Mouse (Mus musculus): ENCODE results near the gene Rsad2. TPM values are rescaled to one million over a fixed set of nuclear protein-coding genes. Genes with fewer than 3 reads are reported as not detected.
A peak's percentile ranks its signal among the peaks of the same experiment; 100 is the strongest.

Rsad2 gene
- polyA plus RNA-seq, 1 experiment from 2014 or later = 1.7 TPM

- peaks cover 7% of the 10 kb centered on the region; the same call in 1 of the 2 replicates for H3K27me3 ChIP-seq (ENCODE audit: control insufficient read depth, insufficient read depth, low read length)
- H3K9ac ChIP-seq (ENCODE audit: low read length) = peak within 1 kb of the TSS; percentile 90
- H3K36me3 ChIP-seq (ENCODE audit: control insufficient read depth, insufficient read depth, low read length) = no peaks in the 10 kb centered on the region
- WGBS = under 1% methylated on average over 45 of the region's 45 CpGs
- H3K27ac ChIP-seq (replicated peaks in 1 of 2; ENCODE audit: control insufficient read depth in 1 of 2, insufficient read depth in 1 of 2, low read depth in 2 of 2, low read length in 2 of 2) = peak within 1 kb of the TSS in 1 of 2 experiments; percentile 44; a peak in 2 of 4 replicates
- H3K4me2 ChIP-seq (ENCODE audit: low read length) = peak within 1 kb of the TSS; percentile 98
- peak within 1 kb of the TSS; percentile 77 to 86 for H3K4me3 ChIP-seq (ENCODE audit: control insufficient read depth in 1 of 2, insufficient read depth in 1 of 2, low read depth in 1 of 2, low read length in 2 of 2)
- peaks cover 10 to 24% of the 10 kb centered on the region in 2 experiments for H3K4me1 ChIP-seq (ENCODE audit: control insufficient read depth in 2 of 2, insufficient read depth in 2 of 2, low read length in 2 of 2)
- ATAC-seq (ENCODE audit: insufficient number of reproducible peaks, insufficient read depth, low FRiP score, low read depth) = peak; percentile 67; the same call in 1 of the 2 replicates
- no peaks in the 10 kb centered on the region for H3K9me3 ChIP-seq (ENCODE audit: control insufficient read depth, low read length)
Measured at GRCm38 (mm10) chr12:26415104-26415771, 41.0 kb downstream of the Rsad2 start, which contains the start of gene Rnf144a. TSS of gene Rnf144a (minus strand) at chr12:26415254.

GRCm38 (mm10) chr12:26414451-26415103, 41.7 kb downstream of the Rsad2 start:
- Histone ChIP-seq H3K27me3 (ENCODE audit: control insufficient read depth, insufficient read depth, low read length) (peaks cover 7% of the 10 kb centered on the region; the same call in 1 of the 2 replicates), H3K9me3 (ENCODE audit: control insufficient read depth, low read length) (no peaks in the 10 kb centered on the region), H3K4me3 (ENCODE audit: control insufficient read depth in 1 of 2, insufficient read depth in 1 of 2, low read depth in 1 of 2, low read length in 2 of 2) (peak overlapping the region; percentile 77 to 86), H3K27ac (replicated peaks in 1 of 2; ENCODE audit: control insufficient read depth in 1 of 2, insufficient read depth in 1 of 2, low read depth in 2 of 2, low read length in 2 of 2) (peak overlapping the region in 1 of 2 experiments; percentile 44; a peak in 2 of 4 replicates), H3K4me2 (ENCODE audit: low read length) (peak overlapping the region; percentile 98), H3K36me3 (ENCODE audit: control insufficient read depth, insufficient read depth, low read length) (no peaks in the 10 kb centered on the region), H3K9ac (ENCODE audit: low read length) (peak overlapping the region; percentile 90), H3K4me1 (ENCODE audit: control insufficient read depth in 2 of 2, insufficient read depth in 2 of 2, low read length in 2 of 2) (peaks cover 10 to 30% of the 10 kb centered on the region in 2 experiments)
- peak; percentile 40; the same call in 1 of the 2 replicates for ATAC-seq (ENCODE audit: insufficient number of reproducible peaks, insufficient read depth, low FRiP score, low read depth)
- WGBS = under 1% methylated on average over 62 of the region's 64 CpGs

GRCm38 (mm10) chr12:26413961-26414411, 42.3 kb downstream of the Rsad2 start:
- H3K27ac ChIP-seq (replicated peaks in 1 of 2; ENCODE audit: control insufficient read depth in 1 of 2, insufficient read depth in 1 of 2, low read depth in 2 of 2, low read length in 2 of 2) = no peak overlapping the region
- peaks cover 10 to 32% of the 10 kb centered on the region in 2 experiments for H3K4me1 ChIP-seq (ENCODE audit: control insufficient read depth in 2 of 2, insufficient read depth in 2 of 2, low read length in 2 of 2)

GRCm38 (mm10) chr12:26412802-26413201, 43.5 kb downstream of the Rsad2 start:
- ATAC-seq (ENCODE audit: insufficient number of reproducible peaks, insufficient read depth, low FRiP score, low read depth) = no peak
- H3K4me1 ChIP-seq (ENCODE audit: control insufficient read depth in 2 of 2, insufficient read depth in 2 of 2, low read length in 2 of 2) = peaks cover 19 to 44% of the 10 kb centered on the region in 2 experiments
- 0 out of 4 replicates have a peak overlapping the region, but pooled peaks of 1 of the 2 experiments have one; percentile 7 for H3K27ac ChIP-seq (replicated peaks in 1 of 2; ENCODE audit: control insufficient read depth in 1 of 2, insufficient read depth in 1 of 2, low read depth in 2 of 2, low read length in 2 of 2)
- H3K4me2 ChIP-seq (ENCODE audit: low read length) = peak overlapping the region; percentile 98
- WGBS = 73% methylated on average over 6 of the region's 6 CpGs
- H3K27me3 ChIP-seq (ENCODE audit: control insufficient read depth, insufficient read depth, low read length) = peaks cover 7% of the 10 kb centered on the region; the same call in 1 of the 2 replicates
- peak overlapping the region; percentile 1; the same call in 1 of the 2 replicates for H3K9ac ChIP-seq (ENCODE audit: low read length)
- H3K4me3 ChIP-seq (ENCODE audit: control insufficient read depth in 1 of 2, insufficient read depth in 1 of 2, low read depth in 1 of 2, low read length in 2 of 2) = no peak overlapping the region
- no peaks in the 10 kb centered on the region for H3K9me3 ChIP-seq (ENCODE audit: control insufficient read depth, low read length)
- H3K36me3 ChIP-seq (ENCODE audit: control insufficient read depth, insufficient read depth, low read length) = no peaks in the 10 kb centered on the region

More at GRCm38 (mm10) chr12:26413961-26414411, 42.3 kb downstream of the Rsad2 start:
- H3K9ac ChIP-seq (ENCODE audit: low read length) = peak overlapping the region; percentile 90
- WGBS = 51% methylated on average over 8 of the region's 8 CpGs
- no peaks in the 10 kb centered on the region for H3K9me3 ChIP-seq (ENCODE audit: control insufficient read depth, low read length)
- ATAC-seq (ENCODE audit: insufficient number of reproducible peaks, insufficient read depth, low FRiP score, low read depth) = no peak
- H3K4me2 ChIP-seq (ENCODE audit: low read length) = peak overlapping the region; percentile 98
- no peaks in the 10 kb centered on the region for H3K36me3 ChIP-seq (ENCODE audit: control insufficient read depth, insufficient read depth, low read length)
- peaks cover 7% of the 10 kb centered on the region; the same call in 1 of the 2 replicates for H3K27me3 ChIP-seq (ENCODE audit: control insufficient read depth, insufficient read depth, low read length)
- peak overlapping the region; percentile 77 to 86 for H3K4me3 ChIP-seq (ENCODE audit: control insufficient read depth in 1 of 2, insufficient read depth in 1 of 2, low read depth in 1 of 2, low read length in 2 of 2)

- Histone ChIP-seq H3K27ac (replicated peaks in 1 of 2; ENCODE audit: control insufficient read depth in 1 of 2, insufficient read depth in 1 of 2, low read depth in 2 of 2, low read length in 2 of 2) (0 out of 4 replicates have a peak overlapping the region, but pooled peaks of 1 of the 2 experiments have one; percentile 7), H3K36me3 (ENCODE audit: control insufficient read depth, insufficient read depth, low read length) (no peaks in the 10 kb centered on the region), H3K4me1 (ENCODE audit: control insufficient read depth in 2 of 2, insufficient read depth in 2 of 2, low read length in 2 of 2) (peaks cover 20 to 49% of the 10 kb centered on the region in 2 experiments), H3K4me3 (ENCODE audit: control insufficient read depth in 1 of 2, insufficient read depth in 1 of 2, low read depth in 1 of 2, low read length in 2 of 2) (no peak overlapping the region), H3K9ac (ENCODE audit: low read length) (0 out of 2 replicates have a peak overlapping the region, but pooled peaks have one; percentile 1), H3K4me2 (ENCODE audit: low read length) (peak overlapping the region; percentile 98), H3K27me3 (ENCODE audit: control insufficient read depth, insufficient read depth, low read length) (peaks cover 7% of the 10 kb centered on the region; the same call in 1 of the 2 replicates), H3K9me3 (ENCODE audit: control insufficient read depth, low read length) (no peaks in the 10 kb centered on the region)
- WGBS = 46% methylated on average over 10 of the region's 10 CpGs
- ATAC-seq (ENCODE audit: insufficient number of reproducible peaks, insufficient read depth, low FRiP score, low read depth) = no peak
Measured at GRCm38 (mm10) chr12:26411841-26412450, 44.3 kb downstream of the Rsad2 start.

GRCm38 (mm10) chr12:26410443-26410842, 45.8 kb downstream of the Rsad2 start:
- no peak for ATAC-seq (ENCODE audit: insufficient number of reproducible peaks, insufficient read depth, low FRiP score, low read depth)
- H3K27ac ChIP-seq (replicated peaks in 1 of 2; ENCODE audit: control insufficient read depth in 1 of 2, insufficient read depth in 1 of 2, low read depth in 2 of 2, low read length in 2 of 2) = no peak overlapping the region
- no peak overlapping the region for H3K4me2 ChIP-seq (ENCODE audit: low read length)
- H3K4me3 ChIP-seq (ENCODE audit: control insufficient read depth in 1 of 2, insufficient read depth in 1 of 2, low read depth in 1 of 2, low read length in 2 of 2) = no peak overlapping the region
- peaks cover 25 to 56% of the 10 kb centered on the region in 2 experiments for H3K4me1 ChIP-seq (ENCODE audit: control insufficient read depth in 2 of 2, insufficient read depth in 2 of 2, low read length in 2 of 2)
- peaks cover 7% of the 10 kb centered on the region; the same call in 1 of the 2 replicates for H3K27me3 ChIP-seq (ENCODE audit: control insufficient read depth, insufficient read depth, low read length)
- H3K9ac ChIP-seq (ENCODE audit: low read length) = no peak overlapping the region
- no peaks in the 10 kb centered on the region for H3K9me3 ChIP-seq (ENCODE audit: control insufficient read depth, low read length)
- no peaks in the 10 kb centered on the region for H3K36me3 ChIP-seq (ENCODE audit: control insufficient read depth, insufficient read depth, low read length)
- WGBS = 87% methylated on average over 3 of the region's 3 CpGs

- Histone ChIP-seq H3K36me3 (ENCODE audit: control insufficient read depth, insufficient read depth, low read length) (no peaks in the 10 kb centered on the region), H3K4me1 (ENCODE audit: control insufficient read depth in 2 of 2, insufficient read depth in 2 of 2, low read length in 2 of 2) (peaks cover 30 to 58% of the 10 kb centered on the region in 2 experiments), H3K27ac (replicated peaks in 1 of 2; ENCODE audit: control insufficient read depth in 1 of 2, insufficient read depth in 1 of 2, low read depth in 2 of 2, low read length in 2 of 2) (no peak overlapping the region), H3K27me3 (ENCODE audit: control insufficient read depth, insufficient read depth, low read length) (peaks cover 6% of the 10 kb centered on the region; the same call in 1 of the 2 replicates), H3K9me3 (ENCODE audit: control insufficient read depth, low read length) (no peaks in the 10 kb centered on the region), H3K4me3 (ENCODE audit: control insufficient read depth in 1 of 2, insufficient read depth in 1 of 2, low read depth in 1 of 2, low read length in 2 of 2) (no peak overlapping the region), H3K4me2 (ENCODE audit: low read length) (no peak overlapping the region), H3K9ac (ENCODE audit: low read length) (no peak overlapping the region)
- WGBS = 61% methylated on average over 9 of the region's 9 CpGs
- no peak for ATAC-seq (ENCODE audit: insufficient number of reproducible peaks, insufficient read depth, low FRiP score, low read depth)
Measured at GRCm38 (mm10) chr12:26408707-26409106, 47.5 kb downstream of the Rsad2 start.

Measured in heart, embryonic 14.5 days (tissue).